Mouse (Mus musculus): ENCODE measurements around the gene Filip1.

GRCm38 (mm10) chr9:79825526-79825925, 187.1 kb downstream of the Filip1 start:
- TF ChIP-seq POLR2A (IDR thresholded peaks at IDR 0.05; ENCODE audit: low read depth, low read length) (no peak), BHLHE40 (IDR thresholded peaks at IDR 0.05; ENCODE audit: low read depth, low read length) (no peak), CTCF (conservative IDR thresholded peaks at IDR 0.05 in 1 of 2, IDR thresholded peaks at IDR 0.05 in 1 of 2; ENCODE audit: low read depth in 2 of 2, low read length in 2 of 2) (no peak), HCFC1 (IDR thresholded peaks at IDR 0.05; ENCODE audit: low read depth, low read length) (no peak), SMC3 (IDR thresholded peaks at IDR 0.05; ENCODE audit: low read depth, low read length) (no peak), ZC3H11A (IDR thresholded peaks at IDR 0.05; ENCODE audit: low read depth, low read length) (no peak)

Measured in CH12.LX (cell line).